Mouse (Mus musculus) adipocyte (in vitro differentiated cells): ENCODE data around the gene Sco1.
"Not testable (repeated sequence)": the region's sequence is repeated elsewhere in the genome, so short reads cannot be mapped to it uniquely, and the experiment has no call there.

Experiments used
- DNase-seq: peaks from one replicate; pipeline ENCODE4 v3.0.0-alpha.2; 2016; ENCODE audit warnings: low spot score

Gene Sco1

DNA sequence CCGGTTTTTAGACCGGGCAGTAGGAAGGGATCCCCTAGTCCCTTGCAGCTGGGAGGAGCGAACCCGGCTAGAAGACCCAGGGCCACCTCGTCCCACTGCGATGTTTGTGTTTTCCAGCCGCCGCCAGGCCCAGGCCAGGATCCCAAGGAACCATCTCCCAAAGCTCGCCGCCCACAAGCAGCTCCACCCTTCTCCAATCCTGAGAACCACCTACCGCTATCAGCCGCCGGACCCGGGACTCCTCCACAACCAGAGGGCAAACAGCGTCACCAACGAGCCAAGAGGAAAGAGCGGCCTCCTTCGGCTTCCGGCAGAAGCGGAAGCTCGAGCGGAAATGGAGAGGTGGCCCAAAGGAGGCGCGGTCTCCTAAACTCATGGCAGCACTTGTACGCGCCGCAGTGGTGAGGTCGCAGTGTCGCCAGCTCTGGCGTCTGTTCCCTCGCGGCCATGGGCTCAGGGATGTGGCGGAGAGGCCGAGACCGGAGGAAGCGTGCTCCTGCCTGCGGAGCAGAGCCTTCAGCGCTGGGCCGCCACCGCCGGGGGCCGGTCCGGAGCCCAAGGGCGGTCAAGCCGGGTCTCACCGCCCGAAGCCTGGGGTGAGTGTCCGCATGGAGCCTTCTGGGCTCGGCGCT is at the start of gene Sco1, which contains the start of gene Adprm:
Sco1 (plus strand) TSS at position 350 of the 632 bp plus-strand sequence.
Adprm (minus strand) TSS at position 274 of the 632 bp plus-strand sequence.
- DNase-seq = peak; percentile 94

DNA sequence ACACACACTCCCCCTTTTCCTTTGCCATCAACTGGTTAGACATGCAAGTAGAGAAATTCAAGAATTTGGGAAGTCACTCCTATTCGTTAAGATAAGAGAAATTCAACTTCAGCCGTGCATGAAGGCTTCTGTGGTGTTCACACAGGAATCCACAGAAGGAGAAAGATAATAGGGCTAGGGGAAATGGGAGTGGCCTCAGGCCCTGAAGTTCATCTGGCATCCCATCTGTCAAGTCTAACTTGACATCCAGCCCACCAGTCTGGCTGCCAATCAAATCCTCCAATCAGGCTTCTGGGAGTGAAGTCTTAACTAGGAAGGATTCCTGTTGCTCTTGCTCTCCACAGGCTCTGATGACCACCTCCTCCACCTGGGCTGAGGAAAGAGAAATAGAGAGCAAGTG is 49.6 kb upstream of the Sco1 start:
- no peak for DNase-seq

- no peak for DNase-seq
Observed at GRCm38 (mm10) chr11:67007961-67008360, 44.5 kb upstream of the Sco1 start.

- DNase-seq = no peak
Observed at GRCm38 (mm10) chr11:67008528-67008927, 43.9 kb upstream of the Sco1 start.

- no peak for DNase-seq
Observed at GRCm38 (mm10) chr11:67010430-67010829, 42.0 kb upstream of the Sco1 start.

GRCm38 (mm10) chr11:67011635-67012034 is 40.8 kb upstream of the Sco1 start:
- DNase-seq = no peak

DNA sequence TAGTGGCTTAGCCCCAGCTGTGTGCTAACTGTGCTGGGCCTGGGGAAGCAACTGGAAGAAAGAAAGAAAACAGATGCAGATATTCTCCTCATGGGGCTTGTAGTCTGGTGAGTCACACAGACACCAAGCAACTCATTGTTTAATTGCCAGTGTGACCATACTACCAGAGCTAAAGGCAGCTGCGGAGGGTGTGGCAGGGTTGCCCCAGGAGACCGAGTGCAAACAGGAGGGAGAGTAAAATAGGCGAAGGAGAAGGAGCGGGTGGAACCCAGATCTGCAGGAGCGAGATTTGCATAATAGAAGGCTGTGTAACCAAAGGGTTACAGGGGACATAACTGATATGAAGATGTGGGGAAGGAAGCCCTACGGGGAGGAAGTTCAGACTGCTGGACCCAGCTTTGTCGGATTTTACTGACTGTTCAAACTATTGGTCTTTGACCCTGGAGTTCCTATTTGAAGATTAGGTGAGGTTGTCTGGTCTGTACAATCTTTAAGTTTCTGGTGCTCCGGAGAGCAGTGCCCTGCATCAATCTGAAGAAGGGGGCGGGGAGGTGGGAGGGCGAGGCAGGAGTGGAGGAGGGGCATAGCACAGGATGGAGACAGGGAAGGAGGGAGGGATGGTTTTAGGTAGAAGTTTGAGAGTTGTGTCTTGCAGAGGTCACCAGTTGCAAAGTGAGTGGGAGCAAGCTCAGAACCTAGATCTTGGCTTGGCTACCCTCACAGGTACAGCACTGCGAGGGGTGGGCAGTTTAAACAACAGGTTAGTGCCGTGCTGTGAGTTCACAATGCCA is 34.5 kb upstream of the Sco1 start:
- DNase-seq = no peak

DNA sequence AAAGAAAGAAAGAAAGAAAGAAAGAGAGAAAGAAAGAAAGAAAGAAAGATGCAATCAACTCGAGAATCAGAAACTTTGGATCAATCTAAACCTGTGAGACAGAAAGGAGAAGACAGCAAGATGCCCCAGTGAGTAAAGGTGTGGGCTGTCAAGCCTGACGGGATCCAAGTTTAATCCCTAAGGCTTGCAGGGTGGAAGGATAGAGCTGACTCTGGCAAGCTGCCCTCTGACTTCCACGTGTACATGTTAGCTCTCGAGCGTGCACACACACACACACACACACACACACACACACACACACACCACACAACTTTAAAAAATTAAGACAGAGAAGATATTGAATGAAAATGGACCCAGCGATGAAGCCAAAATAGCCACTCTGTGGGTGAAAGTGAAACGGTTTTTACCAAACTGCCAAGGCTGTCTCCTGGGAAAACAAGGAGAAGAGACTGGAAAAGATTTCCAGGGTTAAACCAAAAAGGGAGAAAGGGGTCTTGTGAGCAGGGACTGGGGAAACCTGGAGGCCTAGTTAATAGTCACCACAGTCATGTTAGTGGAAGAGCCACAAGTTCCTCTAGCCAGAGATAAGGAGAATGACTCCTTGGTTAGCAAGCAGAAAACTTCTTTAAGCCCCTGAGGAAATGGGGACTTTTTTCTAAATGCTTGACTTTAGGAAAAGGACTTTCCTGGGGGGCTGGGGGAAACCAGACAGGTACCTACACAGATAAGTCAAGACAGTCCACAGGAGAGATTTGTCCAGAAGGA is 32.6 kb upstream of the Sco1 start:
- peak; percentile 28 for DNase-seq

GRCm38 (mm10) chr11:67020948-67021347 is 31.5 kb upstream of the Sco1 start:
- DNase-seq = peak; percentile 65

DNA sequence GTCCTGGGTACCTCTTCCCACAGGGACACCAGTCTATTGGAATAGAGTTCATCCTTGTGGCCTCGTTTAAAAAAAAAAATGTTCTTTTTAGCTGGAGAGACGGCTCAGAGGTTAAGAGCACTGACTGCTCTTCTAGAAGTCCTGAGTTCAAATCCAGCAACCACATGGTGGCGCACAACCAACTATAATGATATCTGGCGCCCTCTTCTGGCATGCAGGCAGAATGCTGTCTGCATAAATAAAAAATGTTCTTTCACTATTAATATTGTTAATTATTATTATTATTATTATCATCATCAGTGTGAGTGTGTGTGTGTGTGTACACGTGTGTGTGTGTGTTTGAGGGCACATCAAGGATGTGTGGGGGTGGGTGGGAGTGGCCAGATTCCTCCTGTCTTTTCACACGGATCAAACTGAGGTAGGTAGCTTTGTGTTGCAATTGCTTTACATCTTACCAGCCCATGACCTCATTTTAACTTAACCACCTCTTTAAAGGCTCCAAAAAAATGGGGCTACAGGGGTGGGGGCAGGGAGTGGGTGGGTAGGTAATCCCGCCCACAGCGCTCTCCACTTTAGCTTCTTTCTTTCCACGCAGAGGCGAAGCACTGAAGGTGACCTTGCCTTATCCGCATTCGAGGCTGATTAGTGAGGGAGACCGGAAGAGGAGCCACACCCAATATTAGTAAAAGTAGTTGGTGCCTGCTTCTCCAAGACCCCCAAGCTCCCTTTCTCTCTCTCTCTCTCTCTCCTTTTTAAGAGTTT is 29.9 kb upstream of the Sco1 start:
- DNase-seq = peak; percentile 50

GRCm38 (mm10) chr11:67023191-67023590 is 29.3 kb upstream of the Sco1 start:
- not testable (repeated sequence) for DNase-seq

GRCm38 (mm10) chr11:67023802-67024340 is 28.6 kb upstream of the Sco1 start:
- DNase-seq = no peak

GRCm38 (mm10) chr11:67024867-67025477 is 27.5 kb upstream of the Sco1 start, which contains the start of gene Tmem220:
Gene Tmem220, plus strand, starts transcription at chr11:67025154.
- DNase-seq = peak; percentile 97

GRCm38 (mm10) chr11:67030904-67031602 is 21.4 kb upstream of the Sco1 start:
- DNase-seq = no peak

GRCm38 (mm10) chr11:67031603-67031915 is 20.9 kb upstream of the Sco1 start:
- no peak for DNase-seq

DNA sequence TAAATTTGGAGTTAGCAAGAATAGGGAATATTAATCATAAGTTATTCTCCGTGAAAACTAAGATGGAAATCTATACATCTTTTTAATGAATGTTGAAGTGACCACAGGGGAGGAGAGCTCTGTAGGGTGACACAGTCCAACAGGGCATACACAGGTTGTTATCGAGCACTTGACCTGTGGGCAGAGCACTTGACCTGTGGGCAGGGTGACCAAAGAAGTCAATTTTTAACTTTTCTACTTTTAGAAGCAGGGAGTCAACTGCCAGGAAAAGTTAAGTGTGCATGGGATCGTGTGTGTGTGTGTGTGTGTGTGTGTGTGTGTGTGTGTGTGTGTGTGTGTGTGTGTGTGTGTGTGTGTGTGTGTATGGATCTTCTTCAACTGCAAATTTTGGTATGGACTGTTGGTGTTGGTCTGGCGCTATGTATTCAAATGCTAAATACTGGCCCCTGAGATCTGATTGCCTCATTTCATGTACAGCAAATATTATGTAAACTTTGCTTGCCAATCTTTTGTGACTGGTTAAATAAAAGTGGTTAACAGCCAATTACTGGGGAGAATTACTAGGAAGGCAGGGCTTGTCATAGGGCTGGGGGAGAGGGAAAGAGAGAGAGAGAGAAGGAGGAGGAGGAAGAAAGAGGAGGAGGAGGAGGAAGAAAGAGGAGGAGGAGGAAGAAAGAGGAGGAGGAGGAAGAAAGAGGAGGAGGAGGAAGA is 17.5 kb upstream of the Sco1 start:
- DNase-seq = no peak

GRCm38 (mm10) chr11:67036229-67036628 is 16.2 kb upstream of the Sco1 start:
- no peak for DNase-seq

DNA sequence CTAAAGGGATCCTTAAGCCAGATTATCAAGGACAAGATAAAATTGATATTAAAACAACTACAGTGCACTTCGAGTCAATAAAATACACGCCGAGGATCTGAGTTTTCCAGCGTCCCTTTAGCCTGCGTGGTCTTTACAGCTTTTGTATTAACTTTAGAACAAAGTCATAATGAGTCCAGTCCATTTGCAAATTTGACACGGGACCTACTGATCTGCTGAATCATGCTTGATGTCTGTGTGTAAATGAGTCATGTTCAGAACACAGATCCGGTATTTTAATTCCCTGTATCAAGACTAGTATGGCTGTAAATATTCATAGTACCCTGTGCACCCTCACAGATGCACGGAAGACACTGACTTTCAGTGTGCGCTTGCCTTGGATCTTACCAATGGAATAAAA is 15.6 kb upstream of the Sco1 start:
- no peak for DNase-seq

- DNase-seq = no peak
Observed at GRCm38 (mm10) chr11:67039799-67040198, 12.7 kb upstream of the Sco1 start.

DNA sequence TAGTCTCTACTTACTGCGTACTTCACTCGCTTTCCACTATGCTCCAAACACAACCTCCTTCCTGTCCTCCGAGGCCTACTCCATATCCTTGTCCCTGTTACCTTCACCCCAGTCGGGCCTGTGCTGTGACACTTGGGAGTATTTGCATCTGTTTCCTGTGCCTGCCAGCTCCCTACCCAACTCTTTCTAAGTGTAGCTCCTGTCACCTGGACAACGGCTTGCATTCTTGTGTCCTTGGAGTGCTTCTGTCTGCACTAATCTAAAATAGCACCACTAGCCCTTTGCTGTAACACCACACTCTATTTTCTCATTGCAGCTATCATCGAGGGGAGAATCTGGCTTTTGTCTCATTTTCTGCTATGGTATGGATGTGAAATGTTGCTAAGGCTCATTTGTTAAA is 12.0 kb upstream of the Sco1 start:
- DNase-seq = no peak
